Mouse (Mus musculus) megakaryocyte, embryonic 14.5 days (primary cell): Measurements from ENCODE around the gene Bcl11b.

Source experiments
- FLI1 ChIP-seq: IDR thresholded peaks from 2 replicates; pipeline ENCODE4 v1.6.1; 2012; ENCODE audit warnings: low read length, inconsistent platforms, mixed read lengths
- GATA1 ChIP-seq: IDR thresholded peaks from 3 replicates; pipeline ENCODE4 v1.6.1; 2012; ENCODE audit warnings: mixed read lengths, low read length, inconsistent platforms, borderline replicate concordance

- TF ChIP-seq GATA1 (no peak), FLI1 (no peak)
Measured at GRCm38 (mm10) chr12:107903949-107904348, 99.5 kb downstream of the Bcl11b start.
